In the genomic region with DNA sequence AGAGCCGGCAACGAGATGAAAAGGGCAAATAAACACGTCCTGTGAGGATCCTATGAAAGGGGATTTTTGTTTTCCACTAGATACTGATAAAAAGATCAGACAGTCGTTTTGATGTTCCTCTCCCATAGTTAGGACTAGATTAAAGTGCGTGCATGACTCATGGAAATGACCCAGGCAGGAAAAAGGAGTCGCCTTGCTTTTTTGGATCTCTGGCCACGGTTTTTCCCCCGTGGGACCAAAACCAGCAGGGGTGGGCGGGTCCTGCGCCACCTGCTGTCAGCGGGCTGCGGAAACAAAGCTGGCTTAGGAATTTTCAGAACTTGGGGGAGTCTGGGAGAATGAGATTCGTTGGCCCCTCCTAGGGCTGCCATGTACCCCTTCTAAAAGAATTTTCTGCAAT, we compare ENCODE assay signal across 8 mouse cellular contexts.
A peak's percentile ranks its signal among the peaks of the same experiment; 100 is the strongest.
DNase-seq lines count a peak whose midpoint lies in the region; ATAC-seq and TF ChIP-seq lines count a peak whose summit lies in the region.

No protein-coding gene starts in this region.

- no peak for TF ChIP-seq POLR2A in spleen, adult 2 months (IDR thresholded peaks at IDR 0.05; ENCODE audit: low read depth, low read length)

- no peaks in the 10 kb centered on the region for H3K9me3 ChIP-seq in forebrain, embryonic 13.5 days (replicated peaks)

- intact Hi-C loops in heart, postnatal 25 days (cut with DNase I) = loop anchor here (2.0 to 5.0 kb wide), 7 partner anchors 34 to 408 kb away; partner anchors contain the start of gene Map3k1

- peak; percentile 54 to 56 for DNase-seq in B cell, adult 2 months
- peak; percentile 87 to 95 for DNase-seq in adrenal gland, adult (ENCODE audit: inconsistent age in 2 of 2, low spot score in 1 of 2)
- DNase-seq in heart, postnatal 25 days (ENCODE audit: low spot score) = peak; percentile 55
- peak; percentile 83 to 86 for DNase-seq in kidney, postnatal 4 days
- peak in 1 of 2 experiments; percentile 28 for DNase-seq in spleen, adult 2 months (ENCODE audit: low read depth in 1 of 2, low spot score in 2 of 2)
- DNase-seq in yolk sac, embryonic 10.5 days (ENCODE audit: low spot score) = no peak

- H3K27me3 ChIP-seq in forebrain, embryonic 13.5 days = no peaks in the 10 kb centered on the region
- H3K27me3 ChIP-seq in spleen, adult 2 months (ENCODE audit: control insufficient read depth, insufficient read depth, low read length) = no peaks in the 10 kb centered on the region

- peak; percentile 50; the same call in 1 of the 2 replicates for TF ChIP-seq CTCF in spleen, adult 2 months (IDR thresholded peaks at IDR 0.05; ENCODE audit: extremely low read depth, insufficient read depth, insufficient read length, insufficient replicate concordance)

- no peaks in the 10 kb centered on the region for H3K4me1 ChIP-seq in forebrain, embryonic 13.5 days
- H3K4me1 ChIP-seq in spleen, adult 2 months (ENCODE audit: control insufficient read depth, insufficient read depth, insufficient read length) = no peaks in the 10 kb centered on the region

- 11% methylated on average over 13 of the region's 13 CpGs for WGBS in forebrain, embryonic 13.5 days
- 20% methylated on average over 13 of the region's 13 CpGs for WGBS in spleen, adult 2 months

- H3K27ac ChIP-seq in forebrain, embryonic 13.5 days = no peak overlapping the region
- H3K27ac ChIP-seq in spleen, adult 2 months (ENCODE audit: insufficient read depth, low read length) = no peak overlapping the region

- H3K4me2 ChIP-seq in forebrain, embryonic 13.5 days = peak overlapping the region; percentile 36

- ATAC-seq in forebrain, embryonic 13.5 days = no peak
- ATAC-seq in megakaryocyte-erythroid progenitor cell, adult 5-6 weeks (replicated peaks; ENCODE audit: low FRiP score, low TSS enrichment, poor library complexity, severe bottlenecking) = 0 out of 2 replicates have a peak, but pooled peaks have one; percentile 30

- H3K9ac ChIP-seq in forebrain, embryonic 13.5 days = no peak overlapping the region

- no peak overlapping the region for H3K4me3 ChIP-seq in forebrain, embryonic 13.5 days
- H3K4me3 ChIP-seq in spleen, adult 2 months (ENCODE audit: extremely low read depth, insufficient read depth, insufficient read length) = no peak overlapping the region

- H3K36me3 ChIP-seq in forebrain, embryonic 13.5 days (ENCODE audit: poor library complexity, severe bottlenecking) = no peaks in the 10 kb centered on the region
- H3K36me3 ChIP-seq in spleen, adult 2 months (ENCODE audit: control insufficient read depth, insufficient read depth, low read length) = no peaks in the 10 kb centered on the region
